Mouse (Mus musculus): Measurements from ENCODE around the gene Sgsm3. TPM values are rescaled to one million over a fixed set of nuclear protein-coding genes. Genes with fewer than 3 reads are reported as not detected.

Gene Sgsm3
- polyA plus RNA-seq, 1 experiment from 2014 or later, result 7.9 TPM

GRCm38 (mm10) chr15:80955836-80956438, 21.6 kb upstream of the Sgsm3 start:
- H3K4me1 ChIP-seq (ENCODE audit: control insufficient read depth, low read depth, low read length), result no peaks in the 10 kb centered on the region
- H3K9ac ChIP-seq (ENCODE audit: low read depth, low read length), result no peak overlapping the region
- no peak for ATAC-seq (ENCODE audit: low read depth)
- no peak overlapping the region for H3K27ac ChIP-seq (ENCODE audit: low read length)
- no peaks in the 10 kb centered on the region for H3K27me3 ChIP-seq (ENCODE audit: control insufficient read depth, insufficient read depth, low read depth, low read length)
- H3K4me2 ChIP-seq (ENCODE audit: low read depth, low read length), result no peak overlapping the region
- peaks cover 37% of the 10 kb centered on the region for H3K36me3 ChIP-seq (ENCODE audit: control insufficient read depth, insufficient read depth)
- no peaks in the 10 kb centered on the region for H3K9me3 ChIP-seq (replicated peaks; ENCODE audit: control insufficient read depth, low read length)
- WGBS (ENCODE audit: insufficient replicate concordance), result 83% methylated on average over 12 of the region's 12 CpGs
- H3K4me3 ChIP-seq (ENCODE audit: low read depth, low read length), result no peak overlapping the region

GRCm38 (mm10) chr15:80969371-80969770, 8.2 kb upstream of the Sgsm3 start:
- no peak overlapping the region for H3K27ac ChIP-seq (ENCODE audit: low read length)
- WGBS (ENCODE audit: insufficient replicate concordance), result 56% methylated on average over 1 of the region's 1 CpGs
- no peaks in the 10 kb centered on the region for H3K4me1 ChIP-seq (ENCODE audit: control insufficient read depth, low read depth, low read length)
- no peak overlapping the region for H3K9ac ChIP-seq (ENCODE audit: low read depth, low read length)
- no peaks in the 10 kb centered on the region for H3K27me3 ChIP-seq (ENCODE audit: control insufficient read depth, insufficient read depth, low read depth, low read length)
- H3K4me3 ChIP-seq (ENCODE audit: low read depth, low read length), result no peak overlapping the region
- no peak for ATAC-seq (ENCODE audit: low read depth)
- no peak overlapping the region for H3K4me2 ChIP-seq (ENCODE audit: low read depth, low read length)
- H3K36me3 ChIP-seq (ENCODE audit: control insufficient read depth, insufficient read depth), result peaks cover 24% of the 10 kb centered on the region
- H3K9me3 ChIP-seq (replicated peaks; ENCODE audit: control insufficient read depth, low read length), result no peaks in the 10 kb centered on the region

DNA sequence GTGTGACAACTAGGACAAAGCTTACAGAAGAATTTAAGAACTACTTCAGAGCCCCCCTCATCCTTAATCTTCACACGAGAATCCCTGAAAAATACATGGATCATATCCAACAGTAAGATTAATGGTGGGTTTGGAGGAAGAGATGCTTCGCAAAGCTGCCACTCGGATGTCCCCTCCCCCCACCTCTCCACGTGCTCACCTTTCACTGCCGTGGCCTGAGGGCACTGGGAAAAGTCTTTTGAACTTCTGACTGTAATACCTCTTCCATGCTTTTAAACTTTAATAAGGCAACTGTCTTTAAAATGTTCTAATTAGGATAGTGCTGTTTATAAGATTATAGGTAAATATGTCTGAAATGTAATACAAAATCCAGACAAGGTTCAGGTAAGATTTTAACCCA, 3.3 kb upstream of the Sgsm3 start:
- no peak for ATAC-seq (ENCODE audit: low read depth)
- Histone ChIP-seq H3K27ac (ENCODE audit: low read length) (no peak overlapping the region), H3K9me3 (replicated peaks; ENCODE audit: control insufficient read depth, low read length) (no peaks in the 10 kb centered on the region), H3K36me3 (ENCODE audit: control insufficient read depth, insufficient read depth) (peaks cover 2% of the 10 kb centered on the region; the same call in 1 of the 2 replicates), H3K4me1 (ENCODE audit: control insufficient read depth, low read depth, low read length) (peaks cover 13% of the 10 kb centered on the region), H3K4me3 (ENCODE audit: low read depth, low read length) (no peak overlapping the region), H3K27me3 (ENCODE audit: control insufficient read depth, insufficient read depth, low read depth, low read length) (no peaks in the 10 kb centered on the region), H3K4me2 (ENCODE audit: low read depth, low read length) (no peak overlapping the region), H3K9ac (ENCODE audit: low read depth, low read length) (no peak overlapping the region)
- WGBS (ENCODE audit: insufficient replicate concordance), result 44% methylated on average over 5 of the region's 5 CpGs

DNA sequence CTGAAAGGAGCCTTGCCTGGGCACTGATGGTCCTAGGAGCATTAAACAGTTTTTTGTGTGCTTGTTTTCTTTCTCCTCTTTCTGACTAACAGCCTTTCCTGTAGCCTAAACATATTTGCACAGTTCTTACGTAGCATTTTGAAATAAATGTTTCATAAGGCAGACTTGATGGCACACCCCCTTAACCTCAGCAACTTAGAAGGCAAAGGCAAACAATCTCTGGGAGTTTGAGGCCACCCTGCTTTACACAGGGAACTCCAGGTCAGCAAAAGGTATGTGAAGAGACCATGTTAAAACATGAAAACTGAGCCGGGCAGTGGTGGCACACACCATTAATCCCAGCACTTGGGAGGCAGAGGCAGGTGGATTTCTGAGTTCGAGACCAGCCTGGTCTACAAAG, 1.9 kb upstream of the Sgsm3 start:
- WGBS (ENCODE audit: insufficient replicate concordance), result 68% methylated on average over 3 of the region's 3 CpGs
- peaks cover 16% of the 10 kb centered on the region for H3K4me1 ChIP-seq (ENCODE audit: control insufficient read depth, low read depth, low read length)
- H3K36me3 ChIP-seq (ENCODE audit: control insufficient read depth, insufficient read depth), result no peaks in the 10 kb centered on the region
- no peak overlapping the region for H3K9ac ChIP-seq (ENCODE audit: low read depth, low read length)
- no peaks in the 10 kb centered on the region for H3K9me3 ChIP-seq (replicated peaks; ENCODE audit: control insufficient read depth, low read length)
- H3K27me3 ChIP-seq (ENCODE audit: control insufficient read depth, insufficient read depth, low read depth, low read length), result no peaks in the 10 kb centered on the region
- H3K4me3 ChIP-seq (ENCODE audit: low read depth, low read length), result no peak overlapping the region
- H3K27ac ChIP-seq (ENCODE audit: low read length), result no peak overlapping the region
- no peak overlapping the region for H3K4me2 ChIP-seq (ENCODE audit: low read depth, low read length)
- no peak for ATAC-seq (ENCODE audit: low read depth)

DNA sequence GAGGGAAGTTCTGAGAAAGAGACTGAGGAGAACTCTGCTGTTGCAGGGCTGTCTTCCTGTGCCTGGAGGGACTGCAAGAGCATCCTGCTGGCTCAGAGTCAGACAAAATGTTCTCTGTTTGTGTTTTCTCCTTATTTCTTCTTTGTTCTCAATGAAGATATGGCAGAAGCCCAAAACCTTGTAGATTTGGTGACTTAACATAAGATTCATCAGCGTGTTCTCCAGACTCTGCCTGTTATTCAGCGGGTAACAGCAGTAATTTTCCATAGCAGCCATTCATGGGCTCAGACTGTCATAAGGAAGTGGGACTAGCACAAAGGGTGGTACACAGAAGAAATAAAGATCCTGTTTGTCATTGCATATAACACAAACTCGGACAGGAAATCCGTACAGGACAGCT, 2.0 kb downstream of the Sgsm3 start:
- H3K9ac ChIP-seq (ENCODE audit: low read depth, low read length), result no peak overlapping the region
- no peaks in the 10 kb centered on the region for H3K9me3 ChIP-seq (replicated peaks; ENCODE audit: control insufficient read depth, low read length)
- H3K4me2 ChIP-seq (ENCODE audit: low read depth, low read length), result no peak overlapping the region
- 65% methylated on average over 4 of the region's 4 CpGs for WGBS (ENCODE audit: insufficient replicate concordance)
- H3K27me3 ChIP-seq (ENCODE audit: control insufficient read depth, insufficient read depth, low read depth, low read length), result no peaks in the 10 kb centered on the region
- no peak overlapping the region for H3K4me3 ChIP-seq (ENCODE audit: low read depth, low read length)
- no peak for ATAC-seq (ENCODE audit: low read depth)
- peaks cover 20% of the 10 kb centered on the region for H3K4me1 ChIP-seq (ENCODE audit: control insufficient read depth, low read depth, low read length)
- H3K36me3 ChIP-seq (ENCODE audit: control insufficient read depth, insufficient read depth), result no peaks in the 10 kb centered on the region
- no peak overlapping the region for H3K27ac ChIP-seq (ENCODE audit: low read length)

- ATAC-seq (ENCODE audit: low read depth), result peak; percentile 49
- H3K27ac ChIP-seq (ENCODE audit: low read length), result no peak overlapping the region
- H3K4me1 ChIP-seq (ENCODE audit: control insufficient read depth, low read depth, low read length), result peaks cover 20% of the 10 kb centered on the region
- no peak overlapping the region for H3K4me3 ChIP-seq (ENCODE audit: low read depth, low read length)
- H3K36me3 ChIP-seq (ENCODE audit: control insufficient read depth, insufficient read depth), result no peaks in the 10 kb centered on the region
- H3K9ac ChIP-seq (ENCODE audit: low read depth, low read length), result no peak overlapping the region
- H3K9me3 ChIP-seq (replicated peaks; ENCODE audit: control insufficient read depth, low read length), result no peaks in the 10 kb centered on the region
- no peak overlapping the region for H3K4me2 ChIP-seq (ENCODE audit: low read depth, low read length)
- no peaks in the 10 kb centered on the region for H3K27me3 ChIP-seq (ENCODE audit: control insufficient read depth, insufficient read depth, low read depth, low read length)
- WGBS (ENCODE audit: insufficient replicate concordance), result 34% methylated on average over 4 of the region's 4 CpGs
Measured at GRCm38 (mm10) chr15:80981176-80981575, 3.6 kb downstream of the Sgsm3 start.

DNA sequence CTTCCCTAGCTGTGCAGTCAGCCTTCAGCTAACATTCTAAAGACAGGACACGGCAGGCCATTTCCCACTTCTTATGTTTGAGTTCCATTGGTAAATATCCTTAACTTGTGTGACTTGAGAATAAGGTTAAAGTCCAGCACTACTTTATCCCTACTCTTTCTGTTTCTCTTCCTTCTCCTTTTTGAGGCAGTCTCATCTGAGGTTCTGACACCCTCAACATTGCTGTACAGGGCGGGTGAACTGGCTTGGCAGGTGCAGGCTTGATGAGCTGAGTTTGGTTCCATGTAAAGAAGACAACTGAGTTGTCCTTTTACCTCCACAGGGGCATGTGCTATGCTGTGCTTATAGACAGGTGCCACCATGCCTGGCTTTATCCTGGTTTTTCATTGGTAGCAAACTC, 5.7 kb downstream of the Sgsm3 start:
- no peaks in the 10 kb centered on the region for H3K36me3 ChIP-seq (ENCODE audit: control insufficient read depth, insufficient read depth)
- no peak for ATAC-seq (ENCODE audit: low read depth)
- 82% methylated on average over 2 of the region's 2 CpGs for WGBS (ENCODE audit: insufficient replicate concordance)
- H3K4me1 ChIP-seq (ENCODE audit: control insufficient read depth, low read depth, low read length), result peaks cover 18% of the 10 kb centered on the region
- H3K27me3 ChIP-seq (ENCODE audit: control insufficient read depth, insufficient read depth, low read depth, low read length), result no peaks in the 10 kb centered on the region
- H3K4me3 ChIP-seq (ENCODE audit: low read depth, low read length), result no peak overlapping the region
- H3K9ac ChIP-seq (ENCODE audit: low read depth, low read length), result no peak overlapping the region
- H3K4me2 ChIP-seq (ENCODE audit: low read depth, low read length), result no peak overlapping the region
- H3K9me3 ChIP-seq (replicated peaks; ENCODE audit: control insufficient read depth, low read length), result no peaks in the 10 kb centered on the region
- no peak overlapping the region for H3K27ac ChIP-seq (ENCODE audit: low read length)

GRCm38 (mm10) chr15:80988331-80988730, 10.8 kb downstream of the Sgsm3 start:
- ATAC-seq (ENCODE audit: low read depth), result no peak

DNA sequence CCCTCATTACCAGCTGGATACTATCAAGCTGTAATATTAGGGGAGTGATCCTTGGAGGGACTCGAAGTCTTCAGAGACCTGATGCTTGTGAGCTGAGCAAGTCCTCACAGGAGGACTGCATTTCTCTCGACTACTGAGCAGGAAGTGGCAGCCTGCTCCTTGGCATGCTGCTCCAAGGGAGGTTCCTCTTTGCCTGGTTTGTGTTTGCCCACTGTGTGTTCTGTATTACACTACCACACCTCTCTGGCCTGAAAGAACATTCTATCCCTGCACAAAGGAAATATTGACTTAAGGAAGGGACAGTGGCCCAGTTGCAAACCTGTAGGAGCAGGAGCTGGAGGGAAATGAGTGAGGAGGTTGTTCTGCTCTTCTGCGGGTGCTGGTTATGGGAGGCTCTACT, 12.1 kb downstream of the Sgsm3 start:
- Histone ChIP-seq H3K4me1 (ENCODE audit: control insufficient read depth, low read depth, low read length) (peaks cover 5% of the 10 kb centered on the region; the same call in 1 of the 2 replicates), H3K27ac (ENCODE audit: low read length) (no peak overlapping the region), H3K4me2 (ENCODE audit: low read depth, low read length) (no peak overlapping the region), H3K9me3 (replicated peaks; ENCODE audit: control insufficient read depth, low read length) (no peaks in the 10 kb centered on the region), H3K27me3 (ENCODE audit: control insufficient read depth, insufficient read depth, low read depth, low read length) (no peaks in the 10 kb centered on the region), H3K9ac (ENCODE audit: low read depth, low read length) (no peak overlapping the region), H3K4me3 (ENCODE audit: low read depth, low read length) (no peak overlapping the region), H3K36me3 (ENCODE audit: control insufficient read depth, insufficient read depth) (no peaks in the 10 kb centered on the region)
- no peak for ATAC-seq (ENCODE audit: low read depth)
- WGBS (ENCODE audit: insufficient replicate concordance), result 44% methylated on average over 3 of the region's 3 CpGs

More at GRCm38 (mm10) chr15:80988331-80988730, 10.8 kb downstream of the Sgsm3 start:
- H3K9me3 ChIP-seq (replicated peaks; ENCODE audit: control insufficient read depth, low read length), result no peaks in the 10 kb centered on the region
- no peak overlapping the region for H3K4me3 ChIP-seq (ENCODE audit: low read depth, low read length)
- no peak overlapping the region for H3K27ac ChIP-seq (ENCODE audit: low read length)
- no peaks in the 10 kb centered on the region for H3K27me3 ChIP-seq (ENCODE audit: control insufficient read depth, insufficient read depth, low read depth, low read length)
- H3K4me2 ChIP-seq (ENCODE audit: low read depth, low read length), result no peak overlapping the region
- H3K9ac ChIP-seq (ENCODE audit: low read depth, low read length), result no peak overlapping the region
- 18% methylated on average over 1 of the region's 1 CpGs for WGBS (ENCODE audit: insufficient replicate concordance)
- H3K36me3 ChIP-seq (ENCODE audit: control insufficient read depth, insufficient read depth), result no peaks in the 10 kb centered on the region
- peaks cover 5% of the 10 kb centered on the region; the same call in 1 of the 2 replicates for H3K4me1 ChIP-seq (ENCODE audit: control insufficient read depth, low read depth, low read length)

All from liver, embryonic 16.5 days (tissue).